Mouse (Mus musculus): ENCODE data around the gene Efemp2.

Efemp2 gene

GRCm38 (mm10) chr19:5461411-5461810, 12.3 kb upstream of the Efemp2 start:
- TF ChIP-seq GATA4 (IDR thresholded peaks at IDR 0.05; ENCODE audit: insufficient replicate concordance, low read length), result no peak

GRCm38 (mm10) chr19:5463212-5463611, 10.5 kb upstream of the Efemp2 start:
- no peak for TF ChIP-seq GATA4 (IDR thresholded peaks at IDR 0.05; ENCODE audit: insufficient replicate concordance, low read length)

GRCm38 (mm10) chr19:5463791-5464562, 9.8 kb upstream of the Efemp2 start:
- TF ChIP-seq GATA4 (IDR thresholded peaks at IDR 0.05; ENCODE audit: insufficient replicate concordance, low read length), result no peak

GRCm38 (mm10) chr19:5465037-5465436, 8.7 kb upstream of the Efemp2 start:
- TF ChIP-seq GATA4 (IDR thresholded peaks at IDR 0.05; ENCODE audit: insufficient replicate concordance, low read length), result no peak

- no peak for TF ChIP-seq GATA4 (IDR thresholded peaks at IDR 0.05; ENCODE audit: insufficient replicate concordance, low read length)
Measured at GRCm38 (mm10) chr19:5466916-5467500, 6.7 kb upstream of the Efemp2 start.

GRCm38 (mm10) chr19:5468374-5468773, 5.4 kb upstream of the Efemp2 start, which contains the start of gene Ctsw:
Ctsw (minus strand) TSS chr19:5468507.
- TF ChIP-seq GATA4 (IDR thresholded peaks at IDR 0.05; ENCODE audit: insufficient replicate concordance, low read length), result no peak

- TF ChIP-seq GATA4 (IDR thresholded peaks at IDR 0.05; ENCODE audit: insufficient replicate concordance, low read length), result no peak
Measured at GRCm38 (mm10) chr19:5471846-5472245, 1.9 kb upstream of the Efemp2 start.

GRCm38 (mm10) chr19:5472857-5473256, 897 bp upstream of the Efemp2 start:
- TF ChIP-seq GATA4 (IDR thresholded peaks at IDR 0.05; ENCODE audit: insufficient replicate concordance, low read length), result no peak

GRCm38 (mm10) chr19:5474281-5475068, 721 bp downstream of the Efemp2 start:
- TF ChIP-seq GATA4 (IDR thresholded peaks at IDR 0.05; ENCODE audit: insufficient replicate concordance, low read length), result no peak

GRCm38 (mm10) chr19:5475069-5475714, 1.4 kb downstream of the Efemp2 start:
- TF ChIP-seq GATA4 (IDR thresholded peaks at IDR 0.05; ENCODE audit: insufficient replicate concordance, low read length), result no peak

- TF ChIP-seq GATA4 (IDR thresholded peaks at IDR 0.05; ENCODE audit: insufficient replicate concordance, low read length), result no peak
Measured at GRCm38 (mm10) chr19:5477004-5477667, 3.4 kb downstream of the Efemp2 start.

- no peak for TF ChIP-seq GATA4 (IDR thresholded peaks at IDR 0.05; ENCODE audit: insufficient replicate concordance, low read length)
Measured at GRCm38 (mm10) chr19:5477668-5478300, 4.0 kb downstream of the Efemp2 start.

GRCm38 (mm10) chr19:5480016-5480415, 6.3 kb downstream of the Efemp2 start:
- TF ChIP-seq GATA4 (IDR thresholded peaks at IDR 0.05; ENCODE audit: insufficient replicate concordance, low read length), result no peak

- TF ChIP-seq GATA4 (IDR thresholded peaks at IDR 0.05; ENCODE audit: insufficient replicate concordance, low read length), result no peak
Measured at GRCm38 (mm10) chr19:5481398-5481797, 7.6 kb downstream of the Efemp2 start.

Measured in liver, adult (tissue).